Mouse (Mus musculus): ENCODE results near the gene Gm17490. TPM values are rescaled to one million over a fixed set of nuclear protein-coding genes. Genes with fewer than 3 reads are reported as not detected.

Gm17490 gene
- polyA plus RNA-seq (2015; fragmentation: Nextera tagmentation; extraction: Ambion mirVana): not detected in 2 replicates

- WGBS: 83% methylated on average over 5 of the region's 5 CpGs
- no peaks in the 10 kb centered on the region for H3K9me3 ChIP-seq (replicated peaks; ENCODE audit: control insufficient read depth, low read length)
- H3K4me3 ChIP-seq (ENCODE audit: low read length): no peak within 1 kb of the TSS
- H3K4me1 ChIP-seq (ENCODE audit: control insufficient read depth, insufficient read depth, low read length): no peaks in the 10 kb centered on the region
- H3K27ac ChIP-seq (ENCODE audit: low read length): no peak within 1 kb of the TSS
- no peak within 1 kb of the TSS for H3K9ac ChIP-seq (ENCODE audit: low read length)
- H3K36me3 ChIP-seq (ENCODE audit: control insufficient read depth, insufficient read depth): no peaks in the 10 kb centered on the region
- no peak within 1 kb of the TSS for H3K4me2 ChIP-seq (ENCODE audit: low read depth, low read length)
- H3K27me3 ChIP-seq (ENCODE audit: control insufficient read depth, insufficient read depth, low read length): no peaks in the 10 kb centered on the region
- ATAC-seq (replicated peaks; ENCODE audit: extremely low read depth, insufficient read depth, low FRiP score): no peak
Observed at GRCm38 (mm10) chr2:11625890-11626289, at the start of gene Gm17490. Gene Gm17490, minus strand, starts transcription at chr2:11626264.

DNA sequence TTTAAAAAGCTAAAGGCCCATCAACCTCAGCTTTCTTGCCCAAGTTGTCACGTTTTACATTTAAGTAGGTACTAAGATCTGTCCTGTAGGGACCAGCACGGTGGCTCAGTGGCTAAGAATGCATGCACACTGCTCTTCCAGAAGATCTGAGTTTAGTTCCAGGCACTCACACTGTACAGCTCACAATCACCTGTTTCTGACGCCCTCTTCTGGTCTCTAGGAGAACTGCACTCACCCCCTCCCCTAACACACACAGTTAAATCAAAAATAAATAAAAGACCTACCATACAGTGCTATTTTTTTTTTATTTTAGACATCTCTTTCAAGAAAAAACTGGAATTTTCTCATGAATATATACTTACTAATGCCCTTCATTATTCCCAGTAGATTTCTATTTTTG is 46.1 kb upstream of the Gm17490 start:
- no peaks in the 10 kb centered on the region for H3K27me3 ChIP-seq (ENCODE audit: control insufficient read depth, insufficient read depth, low read length)
- H3K4me2 ChIP-seq (ENCODE audit: low read depth, low read length): no peak overlapping the region
- H3K4me1 ChIP-seq (ENCODE audit: control insufficient read depth, insufficient read depth, low read length): no peaks in the 10 kb centered on the region
- no peak overlapping the region for H3K4me3 ChIP-seq (ENCODE audit: low read length)
- WGBS: 14% methylated on average over 3 of the region's 3 CpGs
- ATAC-seq (replicated peaks; ENCODE audit: extremely low read depth, insufficient read depth, low FRiP score): no peak
- no peak overlapping the region for H3K9ac ChIP-seq (ENCODE audit: low read length)
- H3K27ac ChIP-seq (ENCODE audit: low read length): no peak overlapping the region
- H3K36me3 ChIP-seq (ENCODE audit: control insufficient read depth, insufficient read depth): no peaks in the 10 kb centered on the region
- H3K9me3 ChIP-seq (replicated peaks; ENCODE audit: control insufficient read depth, low read length): no peaks in the 10 kb centered on the region; the same call in 1 of the 2 replicates

GRCm38 (mm10) chr2:11665326-11665725 is 39.3 kb upstream of the Gm17490 start:
- H3K4me1 ChIP-seq (ENCODE audit: control insufficient read depth, insufficient read depth, low read length): peaks cover 4% of the 10 kb centered on the region
- no peak for ATAC-seq (replicated peaks; ENCODE audit: extremely low read depth, insufficient read depth, low FRiP score)
- H3K4me2 ChIP-seq (ENCODE audit: low read depth, low read length): no peak overlapping the region
- no peaks in the 10 kb centered on the region for H3K27me3 ChIP-seq (ENCODE audit: control insufficient read depth, insufficient read depth, low read length)
- no peaks in the 10 kb centered on the region for H3K9me3 ChIP-seq (replicated peaks; ENCODE audit: control insufficient read depth, low read length)
- H3K36me3 ChIP-seq (ENCODE audit: control insufficient read depth, insufficient read depth): no peaks in the 10 kb centered on the region
- 81% methylated on average over 3 of the region's 3 CpGs for WGBS
- no peak overlapping the region for H3K9ac ChIP-seq (ENCODE audit: low read length)
- H3K27ac ChIP-seq (ENCODE audit: low read length): no peak overlapping the region
- H3K4me3 ChIP-seq (ENCODE audit: low read length): no peak overlapping the region

- Histone ChIP-seq H3K36me3 (ENCODE audit: control insufficient read depth, insufficient read depth) (no peaks in the 10 kb centered on the region), H3K9me3 (replicated peaks; ENCODE audit: control insufficient read depth, low read length) (no peaks in the 10 kb centered on the region), H3K4me1 (ENCODE audit: control insufficient read depth, insufficient read depth, low read length) (peaks cover 4% of the 10 kb centered on the region), H3K9ac (ENCODE audit: low read length) (no peak overlapping the region), H3K27me3 (ENCODE audit: control insufficient read depth, insufficient read depth, low read length) (no peaks in the 10 kb centered on the region), H3K4me3 (ENCODE audit: low read length) (no peak overlapping the region), H3K4me2 (ENCODE audit: low read depth, low read length) (no peak overlapping the region), H3K27ac (ENCODE audit: low read length) (no peak overlapping the region)
- WGBS: 75% methylated on average over 4 of the region's 4 CpGs
- ATAC-seq (replicated peaks; ENCODE audit: extremely low read depth, insufficient read depth, low FRiP score): no peak
Observed at GRCm38 (mm10) chr2:11664806-11665205, 38.7 kb upstream of the Gm17490 start.

GRCm38 (mm10) chr2:11664367-11664766 is 38.3 kb upstream of the Gm17490 start:
- H3K4me1 ChIP-seq (ENCODE audit: control insufficient read depth, insufficient read depth, low read length): peaks cover 4% of the 10 kb centered on the region
- no peaks in the 10 kb centered on the region for H3K27me3 ChIP-seq (ENCODE audit: control insufficient read depth, insufficient read depth, low read length)
- H3K9ac ChIP-seq (ENCODE audit: low read length): no peak overlapping the region
- H3K4me3 ChIP-seq (ENCODE audit: low read length): peak overlapping the region; percentile 37
- H3K36me3 ChIP-seq (ENCODE audit: control insufficient read depth, insufficient read depth): no peaks in the 10 kb centered on the region
- H3K4me2 ChIP-seq (ENCODE audit: low read depth, low read length): peak overlapping the region; percentile 61
- 34% methylated on average over 6 of the region's 6 CpGs for WGBS
- peak; percentile 14; the same call in 1 of the 2 replicates for ATAC-seq (replicated peaks; ENCODE audit: extremely low read depth, insufficient read depth, low FRiP score)
- no peaks in the 10 kb centered on the region for H3K9me3 ChIP-seq (replicated peaks; ENCODE audit: control insufficient read depth, low read length)
- H3K27ac ChIP-seq (ENCODE audit: low read length): no peak overlapping the region

DNA sequence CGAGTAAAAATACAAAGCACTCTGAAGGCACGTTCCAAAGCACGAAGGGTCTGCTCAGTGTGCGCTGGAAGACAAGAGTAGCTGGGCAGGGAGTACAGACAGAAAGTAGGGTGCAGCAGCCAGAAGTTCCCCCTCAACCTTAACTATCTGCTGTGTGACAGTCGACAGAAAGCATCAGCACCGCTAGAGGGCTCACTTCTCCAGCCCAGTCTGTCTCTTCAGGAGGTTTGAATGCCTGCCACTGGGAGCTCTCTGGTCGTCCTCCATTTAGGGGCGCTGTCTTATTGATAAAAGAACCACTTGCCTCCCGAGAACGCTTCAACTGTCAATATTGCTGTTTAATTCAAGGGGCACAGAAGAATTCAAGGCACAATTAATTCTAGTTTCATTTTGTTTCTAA is 37.9 kb upstream of the Gm17490 start:
- 4% methylated on average over 10 of the region's 10 CpGs for WGBS
- Histone ChIP-seq H3K4me1 (ENCODE audit: control insufficient read depth, insufficient read depth, low read length) (peaks cover 4% of the 10 kb centered on the region), H3K27me3 (ENCODE audit: control insufficient read depth, insufficient read depth, low read length) (no peaks in the 10 kb centered on the region), H3K36me3 (ENCODE audit: control insufficient read depth, insufficient read depth) (no peaks in the 10 kb centered on the region), H3K27ac (ENCODE audit: low read length) (no peak overlapping the region), H3K9me3 (replicated peaks; ENCODE audit: control insufficient read depth, low read length) (no peaks in the 10 kb centered on the region), H3K9ac (ENCODE audit: low read length) (no peak overlapping the region), H3K4me2 (ENCODE audit: low read depth, low read length) (peak overlapping the region; percentile 61), H3K4me3 (ENCODE audit: low read length) (peak overlapping the region; percentile 37)
- peak; percentile 81 for ATAC-seq (replicated peaks; ENCODE audit: extremely low read depth, insufficient read depth, low FRiP score)

- Histone ChIP-seq H3K9me3 (replicated peaks; ENCODE audit: control insufficient read depth, low read length) (no peaks in the 10 kb centered on the region), H3K36me3 (ENCODE audit: control insufficient read depth, insufficient read depth) (no peaks in the 10 kb centered on the region), H3K9ac (ENCODE audit: low read length) (no peak overlapping the region), H3K4me2 (ENCODE audit: low read depth, low read length) (no peak overlapping the region), H3K4me1 (ENCODE audit: control insufficient read depth, insufficient read depth, low read length) (peaks cover 4% of the 10 kb centered on the region), H3K4me3 (ENCODE audit: low read length) (no peak overlapping the region), H3K27ac (ENCODE audit: low read length) (no peak overlapping the region), H3K27me3 (ENCODE audit: control insufficient read depth, insufficient read depth, low read length) (no peaks in the 10 kb centered on the region)
- ATAC-seq (replicated peaks; ENCODE audit: extremely low read depth, insufficient read depth, low FRiP score): no peak
- 90% methylated on average over 1 of the region's 1 CpGs for WGBS
Observed at GRCm38 (mm10) chr2:11662907-11663230, 36.8 kb upstream of the Gm17490 start.

- no peaks in the 10 kb centered on the region for H3K36me3 ChIP-seq (ENCODE audit: control insufficient read depth, insufficient read depth)
- H3K27ac ChIP-seq (ENCODE audit: low read length): no peak overlapping the region
- H3K4me1 ChIP-seq (ENCODE audit: control insufficient read depth, insufficient read depth, low read length): peaks cover 4% of the 10 kb centered on the region
- no peaks in the 10 kb centered on the region for H3K9me3 ChIP-seq (replicated peaks; ENCODE audit: control insufficient read depth, low read length)
- 67% methylated on average over 6 of the region's 6 CpGs for WGBS
- H3K4me2 ChIP-seq (ENCODE audit: low read depth, low read length): no peak overlapping the region
- ATAC-seq (replicated peaks; ENCODE audit: extremely low read depth, insufficient read depth, low FRiP score): no peak
- H3K27me3 ChIP-seq (ENCODE audit: control insufficient read depth, insufficient read depth, low read length): no peaks in the 10 kb centered on the region
- H3K9ac ChIP-seq (ENCODE audit: low read length): no peak overlapping the region
- H3K4me3 ChIP-seq (ENCODE audit: low read length): no peak overlapping the region
Observed at GRCm38 (mm10) chr2:11662143-11662906, 36.3 kb upstream of the Gm17490 start.

- H3K27me3 ChIP-seq (ENCODE audit: control insufficient read depth, insufficient read depth, low read length): no peaks in the 10 kb centered on the region
- H3K9me3 ChIP-seq (replicated peaks; ENCODE audit: control insufficient read depth, low read length): no peaks in the 10 kb centered on the region
- WGBS: 37% methylated on average over 2 of the region's 2 CpGs
- no peaks in the 10 kb centered on the region for H3K36me3 ChIP-seq (ENCODE audit: control insufficient read depth, insufficient read depth)
- H3K4me2 ChIP-seq (ENCODE audit: low read depth, low read length): no peak overlapping the region
- H3K4me3 ChIP-seq (ENCODE audit: low read length): no peak overlapping the region
- H3K9ac ChIP-seq (ENCODE audit: low read length): no peak overlapping the region
- peaks cover 1% of the 10 kb centered on the region for H3K4me1 ChIP-seq (ENCODE audit: control insufficient read depth, insufficient read depth, low read length)
- ATAC-seq (replicated peaks; ENCODE audit: extremely low read depth, insufficient read depth, low FRiP score): no peak
- no peak overlapping the region for H3K27ac ChIP-seq (ENCODE audit: low read length)
Observed at GRCm38 (mm10) chr2:11659263-11659662, 33.2 kb upstream of the Gm17490 start.

Data from heart, embryonic 16.5 days (tissue).